Mouse (Mus musculus) intestine, embryonic 14.5 days (tissue): ENCODE data around the gene Esyt1. TPM values are rescaled to one million over a fixed set of nuclear protein-coding genes. Genes with fewer than 3 reads are reported as not detected.
A peak's percentile ranks its signal among the peaks of the same experiment; 100 is the strongest.

Source experiments
- ATAC-seq: fragments of 200-750 bp; cut with Nextera tagmentation; replicated peaks from 2 replicates; pipeline ENCODE4 v1.8.0; 2017; ENCODE audit warnings: low read depth, moderate number of reproducible peaks, moderate TSS enrichment, moderate library complexity; ENCODE audit not compliant: low FRiP score, low TSS enrichment
- DNase-seq: peaks from one replicate; pipeline ENCODE4 v3.0.0-alpha.2; 2018; ENCODE audit warnings: low spot score
- H3K27ac ChIP-seq: fragments of 300-500 bp; sonication (generic); 2 replicates; pipeline ENCODE4 v1.5.1; 2014; ENCODE audit warnings: low read depth, mild to moderate bottlenecking, control low read depth
- H3K27me3 ChIP-seq: fragments of 300-500 bp; sonication (generic); replicated peaks from 2 replicates; pipeline ENCODE4 v1.6.1; 2014; ENCODE audit warnings: low read length, control low read depth; ENCODE audit not compliant: control insufficient read depth, insufficient read depth
- H3K36me3 ChIP-seq: fragments of 300-500 bp; sonication (generic); 2 replicates; pipeline ENCODE4 v1.6.1; 2014; ENCODE audit warnings: low read length, control low read depth; ENCODE audit not compliant: control insufficient read depth, insufficient read depth
- H3K4me1 ChIP-seq: fragments of 300-500 bp; sonication (generic); replicated peaks from 2 replicates; pipeline ENCODE4 v1.6.1; 2014; ENCODE audit warnings: low read length, control low read depth, mixed read lengths; ENCODE audit not compliant: control insufficient read depth, insufficient read depth
- H3K4me2 ChIP-seq: fragments of 300-500 bp; sonication (generic); 2 replicates; pipeline ENCODE4 v1.6.1; 2014; ENCODE audit warnings: low read length
- H3K4me3 ChIP-seq: fragments of 300-500 bp; sonication (generic); 2 replicates; pipeline ENCODE4 v1.5.1; 2014; ENCODE audit warnings: low read depth, low read length, control low read depth, mixed read lengths
- H3K9ac ChIP-seq: fragments of 300-500 bp; sonication (generic); 2 replicates; pipeline ENCODE4 v1.6.1; 2014; ENCODE audit warnings: mild to moderate bottlenecking, low read length
- H3K9me3 ChIP-seq: fragments of 300-500 bp; sonication (generic); 2 replicates; pipeline ENCODE4 v1.6.1; 2016; ENCODE audit warnings: low read length, control low read depth; ENCODE audit not compliant: control insufficient read depth
- WGBS: fragments of 180-500 bp; shearing (Covaris S2); extraction: QIAGEN DNeasy Blood & Tissue Kit; methylation state at CpG from one replicate; pipeline ENCODE4 v1.1.7; 2014; 5-methylcytosine and 5-hydroxymethylcytosine counted together
- polyA plus RNA-seq: library from polyadenylated mRNA; unstranded; fragments of >200 nt; fragmentation: Nextera tagmentation; extraction: Ambion mirVana; gene quantifications from 2 replicates; pipeline ENCODE4 v1.2.1, GENCODE M21; 2014

Esyt1 gene
- polyA plus RNA-seq, 1 experiment from 2014 or later, result 28.0 TPM

DNA sequence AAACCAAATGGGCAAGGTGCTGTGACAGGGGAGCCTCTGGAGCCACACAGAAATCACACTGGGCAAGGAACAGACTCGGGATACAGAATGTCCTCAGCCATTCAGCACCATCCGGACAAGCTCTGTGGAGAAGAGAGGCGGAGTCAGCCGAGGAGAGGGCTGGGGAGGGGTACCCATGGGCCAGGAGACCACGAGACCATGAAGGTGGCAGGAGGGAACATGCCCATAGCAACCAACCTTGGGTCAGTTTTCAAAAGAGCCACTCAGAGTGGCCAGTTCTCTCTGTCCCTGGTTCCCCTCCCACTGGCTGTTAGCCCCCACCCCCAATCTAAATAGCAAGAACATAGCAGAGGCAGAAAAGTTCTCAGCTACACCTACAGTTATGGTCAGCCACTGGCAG is 34.8 kb downstream of the Esyt1 start:
- Histone ChIP-seq H3K4me1 (peaks cover 23% of the 10 kb centered on the region), H3K27me3 (no peaks in the 10 kb centered on the region), H3K4me3 (peak overlapping the region; percentile 99), H3K27ac (peak overlapping the region; percentile 95), H3K9ac (peak overlapping the region; percentile 97), H3K36me3 (peaks cover 59% of the 10 kb centered on the region), H3K9me3 (no peaks in the 10 kb centered on the region), H3K4me2 (peak overlapping the region; percentile 87)
- 40% methylated on average over 5 of the region's 5 CpGs for WGBS
- DNase-seq (no peak), ATAC-seq (no peak)

DNA sequence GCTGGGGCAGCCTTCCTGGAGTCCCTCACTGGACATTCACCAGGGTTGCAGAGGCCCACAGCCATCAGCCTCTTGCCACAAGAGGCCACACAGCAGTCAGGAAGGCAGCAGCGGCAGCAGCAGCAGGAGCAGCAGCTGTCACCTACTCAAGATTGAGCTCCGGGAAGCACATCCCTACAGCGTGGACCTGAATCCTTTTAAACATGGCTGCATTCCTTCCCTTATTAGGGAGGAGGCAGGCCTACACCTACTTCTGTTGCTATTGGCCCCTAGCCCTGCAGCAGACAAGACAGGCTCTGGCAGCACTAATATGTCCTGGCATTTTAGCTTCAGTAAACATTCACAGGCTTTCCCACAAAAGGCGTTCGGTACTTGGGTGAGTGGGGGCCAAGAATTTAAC is 35.4 kb downstream of the Esyt1 start:
- Histone ChIP-seq H3K27me3 (no peaks in the 10 kb centered on the region), H3K36me3 (peaks cover 65% of the 10 kb centered on the region), H3K27ac (peak overlapping the region; percentile 95), H3K9ac (peak overlapping the region; percentile 97), H3K4me2 (peak overlapping the region; percentile 87), H3K4me3 (0 out of 2 replicates have a peak overlapping the region, but pooled peaks have one; percentile 6), H3K4me1 (peaks cover 23% of the 10 kb centered on the region), H3K9me3 (no peaks in the 10 kb centered on the region)
- ATAC-seq, result no peak
- no peak for DNase-seq
- 23% methylated on average over 5 of the region's 5 CpGs for WGBS

DNA sequence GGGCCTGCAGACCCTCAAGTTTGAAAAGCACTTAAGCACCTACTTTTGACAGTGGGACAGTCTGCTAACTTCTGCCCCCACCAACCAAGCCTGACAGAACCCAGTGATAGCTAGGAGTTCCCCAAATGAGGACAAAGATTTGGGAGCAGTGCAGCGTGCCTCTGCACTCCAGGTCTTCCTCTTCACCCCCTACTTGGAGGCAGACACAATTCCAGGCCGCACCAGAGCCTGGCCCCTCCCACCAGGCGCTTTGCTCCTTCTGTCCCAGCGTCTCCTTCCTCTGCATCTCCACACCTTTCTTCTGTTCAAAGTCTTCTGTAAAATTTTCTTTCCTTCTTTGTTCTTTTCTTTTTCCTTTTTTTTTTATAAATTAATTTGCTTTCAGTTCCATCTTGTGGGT is 35.9 kb downstream of the Esyt1 start:
- Histone ChIP-seq H3K36me3 (peaks cover 66% of the 10 kb centered on the region), H3K4me3 (0 out of 2 replicates have a peak overlapping the region, but pooled peaks have one; percentile 6), H3K9me3 (no peaks in the 10 kb centered on the region), H3K27me3 (no peaks in the 10 kb centered on the region), H3K4me2 (peak overlapping the region; percentile 31), H3K4me1 (peaks cover 19% of the 10 kb centered on the region), H3K27ac (peak overlapping the region; percentile 95), H3K9ac (peak overlapping the region; percentile 23)
- 28% methylated on average over 4 of the region's 4 CpGs for WGBS
- ATAC-seq, result no peak
- DNase-seq, result no peak

DNA sequence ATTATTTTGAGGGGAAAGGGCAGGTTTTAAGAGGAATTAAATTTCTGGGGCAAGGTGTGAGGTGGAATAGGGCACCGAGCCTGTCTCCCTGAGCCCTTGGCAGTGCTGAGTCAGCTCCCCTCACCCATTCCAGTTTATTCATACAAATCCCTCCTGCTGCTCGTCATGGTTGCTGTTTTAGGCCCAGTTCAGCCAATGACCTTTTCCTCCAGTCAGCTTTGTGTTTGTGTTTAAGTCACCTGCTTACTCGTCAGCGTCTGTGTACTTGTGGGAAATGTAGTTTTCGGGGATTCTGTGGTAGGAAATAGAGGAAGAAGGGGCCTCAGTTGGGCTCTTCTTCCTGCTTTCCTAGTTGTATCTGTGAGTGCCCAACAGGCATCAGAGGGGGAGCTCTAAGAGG is 36.3 kb downstream of the Esyt1 start:
- H3K9ac ChIP-seq, result peak overlapping the region; percentile 20; the same call in 1 of the 2 replicates
- peaks cover 70% of the 10 kb centered on the region for H3K36me3 ChIP-seq
- ATAC-seq (no peak), DNase-seq (no peak)
- peak overlapping the region; percentile 31; the same call in 1 of the 2 replicates for H3K4me2 ChIP-seq
- H3K4me1 ChIP-seq, result peaks cover 15% of the 10 kb centered on the region
- no peak overlapping the region for H3K4me3 ChIP-seq
- H3K27ac ChIP-seq, result peak overlapping the region; percentile 95
- no peaks in the 10 kb centered on the region for H3K9me3 ChIP-seq
- 37% methylated on average over 5 of the region's 5 CpGs for WGBS
- H3K27me3 ChIP-seq, result no peaks in the 10 kb centered on the region

DNA sequence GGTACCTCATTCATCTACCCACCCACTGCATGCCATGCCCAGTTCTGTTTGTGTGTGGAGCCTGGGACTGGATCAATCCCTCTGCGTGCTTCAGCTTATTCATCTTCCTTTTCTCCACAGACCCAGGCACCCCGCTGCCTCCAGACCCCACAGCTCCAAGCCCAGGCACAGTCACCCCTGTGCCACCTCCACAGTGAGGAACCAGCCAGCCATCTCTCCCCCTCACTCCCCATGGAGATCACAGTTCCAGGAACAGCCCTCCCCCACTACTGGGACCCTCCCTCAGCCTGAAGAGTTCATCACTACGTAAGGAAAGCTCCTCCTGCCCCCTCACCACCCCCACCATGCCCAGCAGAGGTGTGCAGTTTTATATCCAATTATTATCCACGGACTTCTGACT is 36.9 kb downstream of the Esyt1 start:
- Histone ChIP-seq H3K36me3 (peaks cover 76% of the 10 kb centered on the region), H3K9ac (no peak overlapping the region), H3K9me3 (no peaks in the 10 kb centered on the region), H3K4me2 (no peak overlapping the region), H3K27me3 (no peaks in the 10 kb centered on the region), H3K4me1 (peaks cover 14% of the 10 kb centered on the region; the same call in 1 of the 2 replicates), H3K27ac (peak overlapping the region; percentile 33), H3K4me3 (no peak overlapping the region)
- ATAC-seq (no peak), DNase-seq (no peak)
- 70% methylated on average over 4 of the region's 4 CpGs for WGBS

DNA sequence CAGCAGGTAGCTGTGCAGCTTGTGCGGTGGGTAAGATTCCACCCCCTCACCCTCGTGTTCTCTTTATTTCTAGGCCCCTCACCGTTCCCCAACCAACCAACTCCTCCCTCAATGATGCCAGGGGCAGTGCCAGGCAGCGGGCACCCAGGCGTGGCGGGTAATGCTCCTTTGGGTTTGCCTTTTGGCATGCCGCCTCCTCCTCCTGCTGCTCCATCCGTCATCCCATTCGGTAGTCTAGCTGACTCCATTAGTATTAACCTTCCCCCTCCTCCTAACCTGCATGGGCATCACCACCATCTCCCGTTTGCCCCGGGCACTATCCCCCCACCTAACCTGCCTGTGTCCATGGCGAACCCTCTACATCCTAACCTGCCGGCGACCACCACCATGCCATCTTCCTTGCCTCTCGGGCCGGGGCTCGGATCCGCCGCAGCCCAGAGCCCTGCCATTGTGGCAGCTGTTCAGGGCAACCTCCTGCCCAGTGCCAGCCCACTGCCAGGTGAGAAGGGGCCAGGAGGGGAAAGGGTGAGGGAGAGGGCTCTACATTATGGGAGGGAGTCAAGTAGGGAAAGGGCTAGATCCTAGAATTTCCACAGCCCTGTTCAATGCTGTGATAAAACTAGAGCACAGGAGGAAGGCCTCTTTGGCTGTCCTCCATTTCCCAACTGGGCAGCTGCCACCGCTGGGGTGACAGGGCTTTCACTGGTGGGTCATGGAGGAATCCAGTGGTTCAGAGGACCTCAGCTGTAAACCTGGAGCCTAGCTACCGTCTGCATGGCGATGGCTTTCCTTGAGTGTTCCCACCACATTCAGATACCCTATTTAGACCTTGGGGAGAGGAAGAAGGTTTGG is 37.6 kb downstream of the Esyt1 start:
- Histone ChIP-seq H3K27ac (peak overlapping the region; percentile 33; the same call in 1 of the 2 replicates), H3K4me1 (peaks cover 14% of the 10 kb centered on the region; the same call in 1 of the 2 replicates), H3K4me2 (no peak overlapping the region), H3K36me3 (peaks cover 83% of the 10 kb centered on the region), H3K4me3 (no peak overlapping the region), H3K9me3 (no peaks in the 10 kb centered on the region), H3K9ac (no peak overlapping the region), H3K27me3 (no peaks in the 10 kb centered on the region)
- no peak for DNase-seq
- 90% methylated on average over 22 of the region's 22 CpGs for WGBS
- no peak for ATAC-seq

DNA sequence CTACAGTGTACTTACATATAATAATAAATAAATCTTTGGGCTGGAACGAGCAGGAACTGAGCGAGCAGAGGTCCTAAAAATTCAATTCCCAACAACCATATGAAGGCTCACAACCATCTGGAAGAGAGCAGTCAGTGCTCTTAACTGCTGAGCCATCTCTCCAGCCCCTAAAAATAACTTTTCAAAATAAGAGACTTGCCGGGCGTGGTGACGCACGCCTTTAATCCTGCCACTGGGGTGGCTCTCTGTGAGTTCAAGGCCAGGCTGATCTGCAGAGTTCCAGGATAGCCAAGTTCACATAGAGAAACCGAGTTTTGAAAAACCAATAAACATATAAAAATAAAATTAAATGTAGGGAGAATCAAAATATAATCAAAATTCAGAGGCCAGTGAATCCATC is 39.3 kb downstream of the Esyt1 start:
- Histone ChIP-seq H3K36me3 (peaks cover 90% of the 10 kb centered on the region), H3K27me3 (no peaks in the 10 kb centered on the region), H3K9me3 (no peaks in the 10 kb centered on the region), H3K27ac (no peak overlapping the region), H3K4me1 (peaks cover 5% of the 10 kb centered on the region; the same call in 1 of the 2 replicates), H3K4me2 (no peak overlapping the region), H3K4me3 (no peak overlapping the region), H3K9ac (no peak overlapping the region)
- 84% methylated on average over 7 of the region's 7 CpGs for WGBS
- no peak for ATAC-seq
- DNase-seq, result no peak

DNA sequence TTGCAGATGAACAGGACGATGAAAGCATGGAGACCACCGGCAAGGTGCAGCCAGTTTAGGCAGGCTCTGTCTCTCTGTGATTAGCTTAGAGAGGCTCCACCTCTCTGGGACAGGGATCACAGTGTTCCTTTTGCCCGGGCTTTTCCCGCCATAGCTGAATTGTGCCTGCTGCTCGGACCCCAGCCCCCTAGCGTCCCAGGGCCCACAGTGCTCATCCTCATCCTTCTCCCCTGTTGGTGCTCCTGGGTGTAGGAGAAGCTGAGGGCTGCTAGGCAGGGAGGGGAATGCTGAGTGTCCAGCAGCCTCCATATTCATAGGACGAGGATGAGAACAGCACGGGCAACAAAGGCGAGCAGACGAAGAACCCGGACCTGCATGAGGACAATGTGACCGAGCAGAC is 51.3 kb downstream of the Esyt1 start:
- Histone ChIP-seq H3K4me3 (no peak overlapping the region), H3K27me3 (no peaks in the 10 kb centered on the region), H3K9ac (no peak overlapping the region), H3K27ac (no peak overlapping the region), H3K36me3 (peaks cover 93% of the 10 kb centered on the region), H3K4me1 (no peaks in the 10 kb centered on the region), H3K9me3 (no peaks in the 10 kb centered on the region), H3K4me2 (no peak overlapping the region)
- 91% methylated on average over 12 of the region's 12 CpGs for WGBS
- ATAC-seq (no peak), DNase-seq (no peak)
